Mouse (Mus musculus) 3T3-L1 (cell line): Measurements from ENCODE around the gene Foxp1.

Experiments
- DNase-seq: peaks from one replicate; pipeline ENCODE4 v3.0.0-alpha.2; 2015; ENCODE audit warnings: low read depth, low spot score

Foxp1 gene

DNA sequence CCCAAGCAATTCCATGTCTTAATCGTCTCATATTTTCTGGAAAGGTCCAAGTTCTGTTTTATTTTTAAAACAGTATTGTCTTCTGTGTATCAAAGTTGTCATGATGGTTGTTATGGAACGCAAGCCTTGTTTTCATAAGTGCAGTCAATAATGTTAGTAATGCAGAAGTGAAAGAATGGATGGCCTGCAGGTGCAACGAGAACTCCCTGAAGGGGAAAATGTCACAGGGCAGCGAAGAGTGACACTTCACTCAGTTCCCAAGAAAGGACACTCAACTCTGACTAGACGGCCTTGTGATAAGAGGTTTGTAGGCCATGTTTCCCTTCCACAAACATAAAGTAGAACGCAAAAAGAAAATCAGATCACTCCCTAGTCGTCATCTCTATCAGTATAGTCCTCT, 469.4 kb downstream of the Foxp1 start:
- DNase-seq, result no peak

DNA sequence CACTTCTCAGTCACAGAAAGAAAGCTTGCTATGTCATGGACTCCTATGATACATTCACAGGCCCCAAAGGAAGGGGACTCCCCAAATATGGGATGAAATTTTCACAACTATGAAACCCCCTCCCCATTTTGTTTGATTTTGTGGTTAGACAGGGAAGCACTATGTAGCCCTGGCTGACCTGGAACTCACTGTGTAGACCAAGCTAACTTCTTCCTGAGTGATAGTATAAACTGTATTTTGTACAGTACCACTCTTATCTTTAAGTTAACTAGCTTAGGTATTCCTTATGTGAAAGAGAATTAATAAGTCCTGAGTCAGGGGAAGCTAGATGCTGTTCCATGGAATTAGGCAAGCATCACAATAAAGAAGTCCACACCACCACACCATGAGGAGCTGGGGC, 470.8 kb downstream of the Foxp1 start:
- no peak for DNase-seq

DNA sequence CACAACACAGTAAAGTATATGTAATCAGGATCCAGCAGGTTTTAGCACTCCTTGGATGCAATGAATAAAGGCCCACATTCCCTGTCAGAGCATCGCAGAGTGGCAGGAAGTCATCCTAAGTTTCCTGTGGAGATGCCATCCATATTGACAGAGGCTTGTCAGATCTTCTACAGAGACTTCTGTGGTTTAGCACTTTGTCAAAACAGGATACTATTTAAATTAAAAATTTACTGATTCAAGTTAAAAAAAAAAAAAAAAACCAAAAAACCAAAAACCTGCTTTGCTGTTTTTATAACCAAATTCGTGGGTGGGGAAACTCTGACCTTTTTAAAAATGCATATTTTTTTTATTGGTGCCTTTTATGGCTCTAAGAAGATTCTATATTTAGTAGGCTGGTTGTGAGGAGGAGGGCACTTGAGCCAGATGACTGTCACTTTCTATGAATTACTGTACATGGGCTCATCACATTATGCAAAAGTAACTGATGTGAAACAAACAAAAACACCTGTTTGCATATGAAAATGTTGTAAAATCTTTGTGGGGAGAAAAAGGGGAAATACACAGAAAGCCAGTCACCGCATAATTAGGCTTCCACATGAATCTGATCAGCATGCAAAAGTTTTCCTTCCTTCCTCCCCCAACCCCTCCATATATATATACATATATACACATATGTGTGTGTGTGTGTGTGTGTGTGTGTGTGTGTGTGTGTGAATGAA, 472.1 kb downstream of the Foxp1 start:
- no peak for DNase-seq

DNA sequence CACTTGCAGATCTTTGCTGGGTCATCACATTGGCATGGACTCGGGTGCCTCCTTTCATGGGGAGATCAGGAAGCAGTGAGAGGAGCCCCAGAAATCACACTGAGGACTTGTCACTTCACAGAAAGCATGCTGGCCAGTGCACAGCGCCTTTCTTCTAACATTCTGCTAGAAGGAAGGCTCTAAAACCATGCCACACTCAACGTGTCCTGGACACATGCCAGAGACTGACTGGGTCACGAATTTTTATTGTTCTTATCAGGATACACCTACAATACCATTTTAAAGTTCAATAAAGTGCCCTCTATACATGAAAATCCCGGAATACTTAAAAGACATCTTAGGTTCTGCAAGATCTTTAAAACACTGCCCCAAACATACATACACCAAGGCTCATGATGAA, 475.2 kb downstream of the Foxp1 start:
- DNase-seq, result no peak

DNA sequence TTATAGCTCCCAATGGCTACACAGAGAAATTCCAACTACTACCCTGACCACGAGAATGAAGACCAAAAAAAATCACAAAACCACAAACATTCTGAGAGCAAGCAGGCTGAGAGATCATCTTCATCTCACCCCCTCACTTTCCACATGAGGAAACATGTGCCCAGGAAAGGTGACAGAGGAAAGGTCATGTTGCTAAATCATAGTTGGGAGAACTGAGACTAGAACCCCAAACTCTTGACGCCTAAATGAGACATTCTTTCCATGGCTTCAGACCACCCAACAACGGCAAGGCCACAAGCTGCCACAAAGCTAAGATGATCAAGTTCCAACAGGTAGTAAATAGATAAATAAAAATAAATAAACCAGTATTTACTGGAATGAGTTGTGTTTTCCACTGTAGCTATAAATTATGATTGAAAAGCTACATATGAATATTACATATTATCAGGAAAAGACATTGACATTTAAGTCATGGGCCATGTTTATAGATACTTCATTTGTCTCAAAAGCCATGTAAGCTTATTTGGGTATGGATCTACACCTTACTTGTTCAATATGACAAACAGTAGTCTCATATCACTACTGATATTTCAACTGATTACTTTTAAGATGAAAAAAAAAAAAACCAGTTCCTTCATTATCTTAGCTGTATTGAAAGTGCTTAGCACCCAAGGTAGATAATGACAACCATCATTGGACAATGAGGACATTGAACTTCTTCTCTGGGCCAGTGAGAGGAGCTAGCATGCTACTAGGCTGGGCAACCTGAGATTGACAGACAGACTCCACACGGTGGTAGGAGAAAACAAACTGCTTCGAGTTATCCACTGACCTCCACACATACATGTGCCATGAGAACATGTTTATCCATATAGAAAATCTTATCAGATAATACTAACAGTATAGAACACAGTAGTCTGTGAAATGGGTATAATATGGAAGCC, 476.4 kb downstream of the Foxp1 start:
- peak; percentile 50 for DNase-seq

DNA sequence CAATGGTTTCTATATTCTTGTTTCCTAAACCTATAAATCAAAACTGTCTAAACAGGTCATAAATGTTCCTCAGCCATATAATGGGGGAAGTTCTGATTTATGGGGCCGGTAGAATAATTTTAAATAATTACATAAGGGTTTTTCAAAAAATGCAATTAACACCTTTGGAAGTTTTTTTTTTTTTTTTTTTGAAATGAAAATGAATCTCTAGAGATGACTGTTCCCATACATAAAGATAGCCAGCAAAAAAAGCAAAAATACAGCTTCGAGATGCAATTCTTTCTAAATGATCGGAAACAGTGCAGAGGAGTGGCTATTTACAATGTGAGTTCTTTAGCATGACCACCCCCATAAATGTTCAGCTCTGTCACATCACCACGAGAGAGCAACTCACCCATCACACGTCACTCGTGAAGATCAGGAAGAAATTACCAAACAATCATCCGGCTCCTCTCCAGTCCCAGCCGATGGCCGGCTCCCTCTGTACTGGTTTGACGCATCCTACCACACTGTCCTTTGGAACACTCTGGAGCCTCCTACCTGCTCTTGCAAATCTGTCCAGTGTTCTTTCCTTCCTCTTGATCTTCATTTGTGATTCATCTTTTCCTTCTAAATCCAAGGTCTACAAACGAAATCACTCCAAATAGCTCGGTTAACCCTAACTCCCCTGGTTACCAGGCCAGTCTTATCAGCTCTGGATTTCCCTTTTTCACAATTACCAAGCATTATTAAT, 478.4 kb downstream of the Foxp1 start:
- no peak for DNase-seq

DNA sequence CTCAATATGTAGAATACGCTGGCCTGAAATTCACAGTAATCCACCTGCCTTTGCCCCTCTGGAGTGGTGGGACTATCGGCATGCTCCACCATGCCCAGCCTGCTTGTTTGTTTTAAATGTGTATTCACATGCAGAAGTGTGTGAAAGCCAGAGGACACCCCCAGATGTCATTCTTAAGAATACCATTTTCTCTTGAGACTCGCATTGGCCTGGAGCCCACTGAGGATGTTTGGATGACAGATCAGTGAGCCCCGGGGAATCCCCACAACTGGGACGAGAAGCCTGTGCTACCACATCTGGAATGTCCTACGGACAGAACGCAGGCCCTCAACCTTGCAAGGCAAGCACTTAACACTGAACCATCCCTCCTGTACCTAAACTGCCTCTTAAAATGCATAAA, 479.3 kb downstream of the Foxp1 start:
- peak; percentile 66 for DNase-seq

DNA sequence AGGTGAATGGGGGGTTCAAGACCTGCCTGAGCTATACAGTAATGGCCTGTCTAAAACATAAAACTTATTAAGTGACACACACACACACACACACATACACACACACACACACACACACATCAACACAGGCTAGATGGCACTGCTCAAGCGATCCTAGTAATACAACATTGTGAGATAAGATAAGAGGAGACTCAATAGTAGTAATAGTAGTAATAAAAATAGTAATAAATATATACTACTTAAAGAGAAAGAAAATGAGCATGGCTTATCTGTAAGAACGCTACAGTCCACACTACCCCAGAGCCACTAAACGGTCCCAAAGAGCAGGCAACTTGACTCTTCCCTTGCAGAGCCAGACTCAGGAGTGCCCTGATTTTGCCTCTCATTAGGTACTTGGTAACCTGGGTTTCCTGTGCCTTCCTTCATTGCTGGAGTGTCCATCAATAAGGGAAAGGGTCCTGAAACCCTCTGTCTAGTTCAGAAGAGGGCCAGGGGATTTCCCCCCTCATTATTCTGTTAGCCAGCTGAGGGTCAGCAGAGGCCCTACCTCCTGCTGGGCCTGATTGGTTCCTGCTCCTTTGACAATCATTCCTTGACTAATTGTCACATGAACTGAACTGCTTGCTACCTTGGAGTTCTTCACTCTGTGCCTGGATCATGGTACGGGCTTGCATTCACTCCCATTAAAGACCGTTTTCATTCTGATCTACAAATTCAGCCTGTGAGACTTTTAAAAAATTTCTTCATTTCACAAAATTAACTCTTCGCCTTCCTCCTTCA, 480.2 kb downstream of the Foxp1 start:
- DNase-seq, result no peak

DNA sequence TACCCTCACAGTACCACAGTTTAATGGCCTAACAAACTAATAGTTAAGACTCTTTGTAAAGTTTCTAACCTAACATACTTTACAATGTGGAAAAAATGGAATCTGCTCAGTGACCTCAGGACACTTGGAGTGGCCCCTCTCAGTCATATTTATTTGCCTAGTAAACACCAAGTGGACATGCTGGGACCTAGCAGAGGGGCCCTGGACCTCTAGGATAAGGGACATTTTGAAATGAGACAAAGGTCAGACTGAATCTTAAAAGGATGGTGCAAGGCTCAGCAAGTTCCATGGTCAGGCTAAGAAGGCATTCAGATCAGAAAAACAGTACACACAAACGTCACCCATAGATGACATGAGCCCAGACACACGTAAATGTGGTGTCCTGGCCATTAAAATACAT, 483.5 kb downstream of the Foxp1 start:
- no peak for DNase-seq

DNA sequence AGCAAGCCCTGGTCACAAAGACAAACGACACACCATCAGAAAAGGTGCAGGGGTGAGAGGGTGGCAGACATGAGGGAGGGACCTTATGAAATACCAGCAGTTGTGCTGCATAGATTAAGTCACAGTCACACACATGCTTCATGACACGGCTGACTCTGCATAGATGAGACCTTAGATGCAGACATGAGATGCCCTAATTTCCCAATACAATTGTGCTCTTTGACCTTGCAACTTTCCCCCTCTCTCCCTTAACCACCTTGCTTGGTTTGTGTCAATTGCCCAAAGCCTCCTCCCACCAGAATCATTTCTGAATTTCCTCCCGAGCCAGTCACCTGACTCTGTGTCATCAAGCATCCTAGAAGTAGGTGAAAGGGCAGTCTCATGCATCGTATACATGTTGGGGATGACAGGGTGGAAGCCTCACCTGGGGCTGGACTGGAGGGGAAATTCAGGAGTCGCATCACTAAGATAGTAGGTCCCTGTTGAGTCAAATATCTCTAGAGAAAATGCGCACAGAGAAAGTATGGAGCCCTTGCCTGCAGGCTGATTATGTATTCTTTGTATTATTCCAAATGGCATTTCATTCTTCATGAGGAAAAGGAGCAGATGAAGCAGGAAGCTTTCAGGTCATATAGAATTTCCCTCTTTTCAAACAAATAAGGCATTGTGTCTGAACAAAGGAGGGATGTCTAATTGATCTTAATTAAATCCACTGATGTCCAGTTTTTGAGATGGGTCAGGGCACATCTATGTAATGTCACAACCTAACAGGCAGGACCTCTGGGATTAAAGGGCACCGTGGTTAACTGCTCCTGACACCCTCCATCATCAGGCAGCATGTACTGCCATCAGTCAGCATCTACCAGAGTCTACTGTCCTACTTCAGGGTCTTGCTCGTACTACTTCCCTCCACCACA, 486.8 kb downstream of the Foxp1 start:
- no peak for DNase-seq

DNA sequence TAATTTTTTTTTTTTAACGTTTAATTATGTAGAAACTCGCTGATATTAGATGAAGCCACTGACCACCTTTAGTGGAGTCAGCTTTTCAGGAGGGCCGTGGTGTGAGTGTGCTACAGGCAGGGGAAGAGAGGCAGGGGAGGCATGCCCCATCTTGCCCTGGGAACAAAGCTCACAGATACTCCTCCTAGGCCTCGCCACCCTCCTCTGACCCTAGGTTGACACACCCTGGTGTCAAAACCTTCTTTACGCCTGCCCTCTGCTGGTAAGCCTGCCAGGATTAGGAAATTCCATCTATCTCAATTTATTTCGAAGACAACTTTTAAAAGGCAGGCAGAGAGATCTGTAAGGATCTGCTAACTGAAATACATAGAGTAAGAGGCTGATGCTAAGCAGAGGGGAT, 489.5 kb downstream of the Foxp1 start:
- peak; percentile 23 for DNase-seq

DNA sequence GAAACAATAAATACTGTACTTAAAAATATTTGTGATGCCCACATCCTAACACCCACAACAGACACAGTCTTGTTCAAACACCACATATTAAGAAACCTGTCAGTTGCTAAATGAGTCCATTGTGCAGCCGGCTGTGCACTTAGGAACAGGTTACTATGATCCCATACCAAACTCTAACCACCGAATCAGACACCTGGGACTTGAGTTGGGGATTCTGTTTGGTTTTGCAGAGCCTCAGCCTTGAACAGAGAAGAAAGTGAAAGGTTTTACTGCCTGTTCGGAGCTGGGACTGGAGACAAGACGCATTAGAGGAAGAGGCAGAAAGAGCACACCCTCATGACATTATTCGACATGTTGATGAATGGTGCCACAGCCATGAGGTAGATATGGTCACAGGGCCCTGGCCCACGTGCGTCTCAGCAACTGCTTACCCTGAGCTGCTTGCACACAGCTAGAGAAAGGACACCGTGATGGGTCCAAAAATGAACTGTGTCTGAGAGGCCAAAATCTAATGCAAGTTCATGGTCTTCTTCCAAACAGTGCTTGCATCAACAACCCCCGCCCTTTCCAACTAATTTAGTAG, 491.1 kb downstream of the Foxp1 start:
- no peak for DNase-seq

DNA sequence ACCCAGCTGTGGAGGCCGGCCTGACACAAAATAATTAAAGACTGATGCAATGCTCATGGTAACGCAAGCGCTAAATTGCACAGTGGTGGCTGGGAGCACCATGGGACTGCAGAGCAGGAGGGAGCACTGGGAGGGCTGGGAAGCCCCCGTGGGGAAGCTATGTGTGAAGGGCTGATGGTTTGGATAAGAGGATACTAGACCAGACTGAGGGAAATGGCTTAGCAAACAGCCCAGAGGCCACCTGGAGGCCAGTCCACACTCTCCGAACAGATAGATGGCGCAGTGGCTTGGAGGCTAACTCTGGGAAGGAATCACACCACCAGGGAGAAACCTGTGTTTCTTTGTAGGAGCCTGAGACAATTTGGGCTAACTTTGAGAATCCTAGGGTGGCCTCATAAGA, 492.3 kb downstream of the Foxp1 start:
- peak; percentile 54 for DNase-seq

DNA sequence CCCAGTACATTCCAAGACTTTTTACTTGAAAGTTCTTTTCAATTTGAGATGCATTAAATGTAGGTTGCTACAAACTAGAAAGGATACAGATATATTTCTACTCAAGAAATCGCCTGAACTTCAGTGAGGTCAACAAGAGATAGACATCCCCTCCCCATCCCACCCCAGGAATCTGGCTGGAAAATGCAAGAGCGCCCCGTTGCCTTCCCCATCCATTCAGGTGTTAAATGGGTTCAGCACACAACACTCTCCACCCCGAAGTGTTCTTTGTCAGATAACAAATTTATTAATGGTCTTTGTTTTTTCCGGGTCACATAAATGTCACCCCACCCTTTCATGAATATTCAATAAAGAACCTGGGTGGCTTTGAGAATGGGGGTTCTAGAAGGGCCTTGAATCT, 493.1 kb downstream of the Foxp1 start:
- no peak for DNase-seq

DNA sequence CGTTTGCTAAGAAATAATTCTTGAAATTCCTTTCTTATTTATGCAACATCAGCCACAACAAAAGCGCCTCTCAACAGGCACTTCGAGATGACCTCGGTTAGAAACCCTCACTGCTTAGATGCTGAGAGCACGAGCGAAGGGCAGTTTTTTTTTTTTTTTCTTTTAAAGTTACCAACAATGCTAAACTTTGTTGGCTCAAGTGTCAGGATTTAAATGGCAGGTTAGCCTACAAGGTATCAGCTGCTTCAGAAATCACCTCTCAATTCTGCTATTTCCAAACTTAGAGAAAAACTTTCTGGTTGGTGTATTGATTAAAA, 493.6 kb downstream of the Foxp1 start:
- peak; percentile 55 for DNase-seq

DNA sequence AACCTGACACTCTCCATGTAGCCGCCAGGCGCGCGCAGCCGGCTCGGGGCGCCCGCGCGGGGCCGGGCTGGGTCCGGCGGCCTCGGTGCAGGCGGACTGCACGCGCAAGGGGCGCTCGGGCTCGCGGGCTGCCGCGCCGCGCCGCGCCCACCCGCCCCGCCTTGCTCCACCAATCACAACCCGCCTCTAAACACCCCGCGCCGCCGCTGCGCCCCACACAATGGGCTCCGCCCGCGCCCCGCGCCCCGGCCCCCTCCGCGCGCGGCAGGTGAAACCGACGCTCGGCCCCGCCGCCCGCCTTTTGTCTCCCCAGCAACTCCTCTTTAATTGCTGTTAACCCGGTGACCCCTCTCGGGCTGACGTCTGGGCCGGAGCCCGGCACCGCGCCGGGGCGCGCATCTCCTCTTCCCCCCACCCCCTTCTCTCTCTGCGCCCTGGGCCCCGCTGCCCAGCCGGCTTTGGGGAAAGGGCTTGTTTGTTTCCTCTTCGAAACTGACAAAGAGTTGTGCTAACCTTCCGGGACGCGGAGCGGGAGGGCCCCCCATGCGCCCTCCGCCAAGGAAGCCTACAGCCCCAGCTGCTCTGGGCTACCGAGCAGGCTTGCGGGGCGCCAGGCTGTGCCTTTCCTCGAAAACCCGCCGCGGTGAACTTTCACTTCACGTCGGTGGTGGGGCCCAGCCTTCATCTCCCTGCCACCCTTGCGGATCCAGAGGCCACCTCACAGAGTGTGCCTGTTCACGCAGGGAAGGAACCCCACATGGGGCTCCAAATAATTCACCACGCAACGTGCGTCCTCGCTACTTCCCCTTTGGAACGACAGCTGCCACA, 494.1 kb downstream of the Foxp1 start:
- DNase-seq, result peak; percentile 53

DNA sequence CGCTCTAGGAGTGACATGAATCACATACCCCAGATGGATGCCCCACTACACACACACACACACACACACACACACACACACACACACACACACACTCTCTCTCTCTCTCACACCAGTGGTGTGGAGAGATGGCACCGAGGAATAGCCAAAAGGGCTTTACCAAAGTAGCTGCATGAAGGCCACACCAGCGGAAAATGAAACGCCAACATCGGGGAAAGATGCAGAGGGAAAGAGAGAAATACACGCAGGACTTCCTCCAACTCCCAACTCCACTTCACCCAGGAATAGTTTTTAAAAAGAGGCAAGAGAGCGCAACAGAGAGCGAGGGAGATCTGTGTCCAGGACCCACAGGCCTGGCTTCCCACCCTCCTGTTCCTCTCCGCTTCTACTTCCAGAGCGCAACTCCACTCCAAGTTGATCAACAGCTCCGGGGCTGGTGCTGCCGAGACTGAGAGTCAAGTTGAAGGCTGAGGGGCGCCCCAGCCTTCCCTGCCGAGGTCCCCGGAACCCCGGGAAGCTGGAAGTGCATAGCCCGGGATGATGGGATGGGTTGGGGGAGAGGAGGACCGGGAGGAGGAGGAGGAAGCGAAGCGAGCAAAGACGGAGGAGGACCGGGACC, 494.9 kb downstream of the Foxp1 start:
- DNase-seq, result peak; percentile 64

DNA sequence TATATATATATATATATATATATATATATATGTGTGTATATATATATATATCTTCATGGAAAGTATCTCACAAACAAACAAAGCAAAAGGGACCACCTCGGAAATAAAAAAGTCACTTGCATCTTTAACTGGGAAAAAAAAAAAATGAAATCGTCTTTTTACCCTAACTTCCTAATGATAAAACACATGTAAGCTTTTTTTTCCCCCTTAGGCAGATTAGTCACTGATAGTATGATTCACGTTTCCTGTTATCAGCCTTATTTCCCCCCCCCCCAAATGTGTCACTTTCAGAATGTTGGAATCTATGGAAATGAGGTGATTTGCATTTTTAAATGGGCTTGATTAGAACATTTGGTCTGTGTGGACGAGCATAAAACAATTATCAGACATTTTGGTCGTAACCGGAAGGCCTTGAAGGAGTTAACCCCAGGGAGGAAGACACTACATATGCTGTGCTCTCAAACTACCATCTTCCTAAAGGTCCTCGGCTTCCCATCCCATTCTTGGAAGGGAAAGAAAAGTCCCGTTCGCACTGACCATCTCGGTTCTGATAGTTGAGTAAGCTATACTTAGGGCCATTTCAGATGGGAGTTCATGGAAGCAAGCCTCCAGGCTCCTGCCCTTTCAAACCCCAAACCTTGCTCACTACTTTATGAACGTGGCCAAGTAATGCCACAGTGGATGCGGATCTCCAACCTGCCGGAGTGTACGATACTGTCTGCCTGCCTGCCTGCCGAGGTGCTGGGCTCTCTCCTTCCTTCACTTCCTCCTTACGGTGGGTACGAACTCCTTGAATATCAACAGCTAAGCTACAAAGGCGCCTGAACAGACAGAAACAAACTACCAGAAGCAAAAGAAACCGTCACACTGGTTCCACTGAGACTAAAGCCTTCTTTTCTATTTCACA, 495.6 kb downstream of the Foxp1 start:
- DNase-seq, result peak; percentile 51
